Mouse (Mus musculus) right cerebral cortex, postnatal 10 days (tissue): ENCODE results near the gene Grb14.

Experiments used
- DNase-seq, 2 experiments: peaks; one replicate each; pipeline ENCODE4 v3.0.0; 2021; ENCODE audit warnings: low spot score in 2 of 2

Grb14 gene

GRCm38 (mm10) chr2:65024887-65025286 is at the start of gene Grb14:
TSS of gene Grb14 (minus strand) at chr2:65024987.
- DNase-seq: no peak

- no peak for DNase-seq
Measured at GRCm38 (mm10) chr2:65072205-65072604, 47.4 kb upstream of the Grb14 start.

GRCm38 (mm10) chr2:65053764-65054163 is 29.0 kb upstream of the Grb14 start:
- DNase-seq: no peak

GRCm38 (mm10) chr2:65052191-65053012 is 27.6 kb upstream of the Grb14 start:
- DNase-seq: no peak

GRCm38 (mm10) chr2:65050776-65051175 is 26.0 kb upstream of the Grb14 start:
- DNase-seq: no peak

- no peak for DNase-seq
Measured at GRCm38 (mm10) chr2:65048234-65049017, 23.6 kb upstream of the Grb14 start.

GRCm38 (mm10) chr2:65038164-65038563 is 13.4 kb upstream of the Grb14 start:
- no peak for DNase-seq

- no peak for DNase-seq
Measured at GRCm38 (mm10) chr2:65037546-65037945, 12.8 kb upstream of the Grb14 start.

- peak; percentile 64 to 75 for DNase-seq
Measured at GRCm38 (mm10) chr2:65022363-65023240, 2.2 kb downstream of the Grb14 start.

- peak; percentile 24 to 45 for DNase-seq
Measured at GRCm38 (mm10) chr2:65021691-65022362, 3.0 kb downstream of the Grb14 start.

GRCm38 (mm10) chr2:65017375-65017774 is 7.4 kb downstream of the Grb14 start:
- DNase-seq: no peak

GRCm38 (mm10) chr2:65014552-65014951 is 10.2 kb downstream of the Grb14 start:
- no peak for DNase-seq

GRCm38 (mm10) chr2:65010105-65010504 is 14.7 kb downstream of the Grb14 start:
- no peak for DNase-seq

- no peak for DNase-seq
Measured at GRCm38 (mm10) chr2:65007396-65007795, 17.4 kb downstream of the Grb14 start.

- DNase-seq: no peak
Measured at GRCm38 (mm10) chr2:65005044-65005443, 19.7 kb downstream of the Grb14 start.

- DNase-seq: no peak
Measured at GRCm38 (mm10) chr2:65003433-65003832, 21.4 kb downstream of the Grb14 start.

GRCm38 (mm10) chr2:65002631-65003030 is 22.2 kb downstream of the Grb14 start:
- DNase-seq: no peak

GRCm38 (mm10) chr2:64995048-64995447 is 29.7 kb downstream of the Grb14 start:
- no peak for DNase-seq

- no peak for DNase-seq
Measured at GRCm38 (mm10) chr2:64989426-64990187, 35.2 kb downstream of the Grb14 start.

GRCm38 (mm10) chr2:64987782-64988181 is 37.0 kb downstream of the Grb14 start:
- DNase-seq: no peak

- DNase-seq: no peak
Measured at GRCm38 (mm10) chr2:64975546-64975945, 49.2 kb downstream of the Grb14 start.
